Mouse (Mus musculus): ENCODE results near the gene Psmb6. TPM values are rescaled to one million over a fixed set of nuclear protein-coding genes. Genes with fewer than 3 reads are reported as not detected.

The Psmb6 gene
- 1,074 and 1,112 TPM in 2 replicates for polyA plus RNA-seq (2016; fragmentation: Nextera tagmentation; extraction: Ambion mirVana)

GRCm38 (mm10) chr11:70525184-70525678 is at the start of gene Psmb6:
Gene Psmb6, plus strand, starts transcription at chr11:70525367.
- WGBS, result under 1% methylated on average over 26 of the region's 26 CpGs
- H3K4me1 ChIP-seq, result peaks cover 20% of the 10 kb centered on the region
- peak; percentile 93 for DNase-seq (ENCODE audit: extremely low spot score, low spot score)
- no peaks in the 10 kb centered on the region for H3K9me3 ChIP-seq
- peaks cover 8% of the 10 kb centered on the region for H3K27me3 ChIP-seq (ENCODE audit: poor library complexity, severe bottlenecking)
- H3K27ac ChIP-seq, result peak within 1 kb of the TSS; percentile 91
- peaks cover 40% of the 10 kb centered on the region for H3K36me3 ChIP-seq (replicated peaks)
- peak within 1 kb of the TSS; percentile 81 for H3K4me3 ChIP-seq

- DNase-seq (ENCODE audit: extremely low spot score, low spot score), result no peak
- H3K4me1 ChIP-seq, result no peaks in the 10 kb centered on the region
- H3K27ac ChIP-seq, result no peak overlapping the region
- 69% methylated on average over 2 of the region's 2 CpGs for WGBS
- no peaks in the 10 kb centered on the region for H3K36me3 ChIP-seq (replicated peaks)
- H3K4me3 ChIP-seq, result no peak overlapping the region
- H3K9me3 ChIP-seq, result no peaks in the 10 kb centered on the region
- H3K27me3 ChIP-seq (ENCODE audit: poor library complexity, severe bottlenecking), result no peaks in the 10 kb centered on the region
Measured at GRCm38 (mm10) chr11:70485498-70485897, 39.7 kb upstream of the Psmb6 start.

GRCm38 (mm10) chr11:70487816-70488215 is 37.4 kb upstream of the Psmb6 start:
- Histone ChIP-seq H3K4me1 (no peaks in the 10 kb centered on the region), H3K9me3 (peaks cover 5% of the 10 kb centered on the region), H3K27me3 (ENCODE audit: poor library complexity, severe bottlenecking) (no peaks in the 10 kb centered on the region), H3K27ac (no peak overlapping the region), H3K4me3 (no peak overlapping the region), H3K36me3 (replicated peaks) (no peaks in the 10 kb centered on the region)
- DNase-seq (ENCODE audit: extremely low spot score, low spot score), result no peak
- WGBS, result 70% methylated on average over 4 of the region's 4 CpGs

GRCm38 (mm10) chr11:70489138-70489537 is 36.0 kb upstream of the Psmb6 start:
- no peaks in the 10 kb centered on the region for H3K27me3 ChIP-seq (ENCODE audit: poor library complexity, severe bottlenecking)
- H3K4me3 ChIP-seq, result no peak overlapping the region
- no peak for DNase-seq (ENCODE audit: extremely low spot score, low spot score)
- H3K27ac ChIP-seq, result no peak overlapping the region
- H3K36me3 ChIP-seq (replicated peaks), result no peaks in the 10 kb centered on the region
- peaks cover 5% of the 10 kb centered on the region for H3K9me3 ChIP-seq
- WGBS, result 84% methylated on average over 3 of the region's 3 CpGs
- no peaks in the 10 kb centered on the region for H3K4me1 ChIP-seq

GRCm38 (mm10) chr11:70489684-70490083 is 35.5 kb upstream of the Psmb6 start:
- peaks cover 5% of the 10 kb centered on the region for H3K9me3 ChIP-seq
- no peaks in the 10 kb centered on the region for H3K27me3 ChIP-seq (ENCODE audit: poor library complexity, severe bottlenecking)
- no peak overlapping the region for H3K4me3 ChIP-seq
- WGBS, result 93% methylated on average over 6 of the region's 6 CpGs
- no peaks in the 10 kb centered on the region for H3K4me1 ChIP-seq
- H3K27ac ChIP-seq, result no peak overlapping the region
- no peaks in the 10 kb centered on the region for H3K36me3 ChIP-seq (replicated peaks)
- no peak for DNase-seq (ENCODE audit: extremely low spot score, low spot score)

- H3K36me3 ChIP-seq (replicated peaks), result no peaks in the 10 kb centered on the region
- no peak for DNase-seq (ENCODE audit: extremely low spot score, low spot score)
- no peak overlapping the region for H3K27ac ChIP-seq
- no peaks in the 10 kb centered on the region for H3K27me3 ChIP-seq (ENCODE audit: poor library complexity, severe bottlenecking)
- WGBS, result 79% methylated on average over 14 of the region's 14 CpGs
- H3K4me3 ChIP-seq, result no peak overlapping the region
- H3K4me1 ChIP-seq, result no peaks in the 10 kb centered on the region
- H3K9me3 ChIP-seq, result no peaks in the 10 kb centered on the region
Measured at GRCm38 (mm10) chr11:70499566-70500475, 25.3 kb upstream of the Psmb6 start.

GRCm38 (mm10) chr11:70500476-70500812 is 24.7 kb upstream of the Psmb6 start:
- no peaks in the 10 kb centered on the region for H3K36me3 ChIP-seq (replicated peaks)
- H3K9me3 ChIP-seq, result no peaks in the 10 kb centered on the region
- H3K4me3 ChIP-seq, result no peak overlapping the region
- H3K27me3 ChIP-seq (ENCODE audit: poor library complexity, severe bottlenecking), result peaks cover 6% of the 10 kb centered on the region; the same call in 1 of the 2 replicates
- DNase-seq (ENCODE audit: extremely low spot score, low spot score), result no peak
- WGBS, result 91% methylated on average over 1 of the region's 1 CpGs
- no peak overlapping the region for H3K27ac ChIP-seq
- no peaks in the 10 kb centered on the region for H3K4me1 ChIP-seq

GRCm38 (mm10) chr11:70502018-70502417 is 23.1 kb upstream of the Psmb6 start:
- Histone ChIP-seq H3K9me3 (no peaks in the 10 kb centered on the region), H3K4me3 (no peak overlapping the region), H3K36me3 (replicated peaks) (no peaks in the 10 kb centered on the region), H3K4me1 (no peaks in the 10 kb centered on the region), H3K27me3 (ENCODE audit: poor library complexity, severe bottlenecking) (peaks cover 6% of the 10 kb centered on the region; the same call in 1 of the 2 replicates), H3K27ac (no peak overlapping the region)
- 79% methylated on average over 3 of the region's 3 CpGs for WGBS
- no peak for DNase-seq (ENCODE audit: extremely low spot score, low spot score)

GRCm38 (mm10) chr11:70504970-70505369 is 20.2 kb upstream of the Psmb6 start, which contains the start of gene Tm4sf5:
Gene Tm4sf5, plus strand, starts transcription at chr11:70505244.
- Histone ChIP-seq H3K27ac (no peak within 1 kb of the TSS), H3K9me3 (no peaks in the 10 kb centered on the region)
- 83% methylated on average over 9 of the region's 9 CpGs for WGBS

GRCm38 (mm10) chr11:70506385-70506784 is 18.8 kb upstream of the Psmb6 start:
- H3K4me1 ChIP-seq, result peaks cover 12% of the 10 kb centered on the region
- no peak overlapping the region for H3K27ac ChIP-seq
- H3K36me3 ChIP-seq (replicated peaks), result no peaks in the 10 kb centered on the region
- H3K9me3 ChIP-seq, result no peaks in the 10 kb centered on the region
- 35% methylated on average over 4 of the region's 4 CpGs for WGBS
- peaks cover 28% of the 10 kb centered on the region; the same call in 1 of the 2 replicates for H3K27me3 ChIP-seq (ENCODE audit: poor library complexity, severe bottlenecking)
- no peak overlapping the region for H3K4me3 ChIP-seq
- peak; percentile 43 for DNase-seq (ENCODE audit: extremely low spot score, low spot score)

More at GRCm38 (mm10) chr11:70504970-70505369, 20.2 kb upstream of the Psmb6 start, which contains the start of gene Tm4sf5:
- DNase-seq (ENCODE audit: extremely low spot score, low spot score), result no peak
- H3K4me1 ChIP-seq, result peaks cover 5% of the 10 kb centered on the region
- H3K4me3 ChIP-seq, result no peak within 1 kb of the TSS
- no peaks in the 10 kb centered on the region for H3K36me3 ChIP-seq (replicated peaks)
- H3K27me3 ChIP-seq (ENCODE audit: poor library complexity, severe bottlenecking), result peaks cover 20% of the 10 kb centered on the region; the same call in 1 of the 2 replicates

- WGBS, result 78% methylated on average over 7 of the region's 7 CpGs
Measured at GRCm38 (mm10) chr11:70506962-70507515, 18.1 kb upstream of the Psmb6 start.

GRCm38 (mm10) chr11:70509753-70510564 is 15.2 kb upstream of the Psmb6 start:
- Histone ChIP-seq H3K27me3 (ENCODE audit: poor library complexity, severe bottlenecking) (peaks cover 28% of the 10 kb centered on the region; the same call in 1 of the 2 replicates), H3K4me1 (peaks cover 21% of the 10 kb centered on the region), H3K9me3 (no peaks in the 10 kb centered on the region), H3K4me3 (peak overlapping the region; percentile 32), H3K36me3 (replicated peaks) (no peaks in the 10 kb centered on the region), H3K27ac (peak overlapping the region; percentile 44; the same call in 1 of the 2 replicates)
- DNase-seq (ENCODE audit: extremely low spot score, low spot score), result peak; percentile 59
- 14% methylated on average over 19 of the region's 19 CpGs for WGBS

More at GRCm38 (mm10) chr11:70506962-70507515, 18.1 kb upstream of the Psmb6 start:
- Histone ChIP-seq H3K4me1 (peaks cover 12% of the 10 kb centered on the region), H3K36me3 (replicated peaks) (no peaks in the 10 kb centered on the region), H3K27ac (no peak overlapping the region), H3K9me3 (no peaks in the 10 kb centered on the region), H3K27me3 (ENCODE audit: poor library complexity, severe bottlenecking) (peaks cover 28% of the 10 kb centered on the region; the same call in 1 of the 2 replicates), H3K4me3 (no peak overlapping the region)
- no peak for DNase-seq (ENCODE audit: extremely low spot score, low spot score)
